Mouse (Mus musculus) olfactory bulb, adult 2 months (tissue): Measurements from ENCODE around the gene Rem2.

Source experiments
- CTCF ChIP-seq: fragments of 200-500 bp; IDR thresholded peaks from 2 replicates; pipeline ENCODE4 v1.5.1; 2012; ENCODE audit warnings: low read depth, mild to moderate bottlenecking, low read length, moderate library complexity; ENCODE audit not compliant: insufficient read depth
- POLR2A ChIP-seq: fragments of 200-500 bp; IDR thresholded peaks from 2 replicates; pipeline ENCODE4 v1.6.1; 2012; ENCODE audit warnings: mild to moderate bottlenecking, low read depth, low read length, moderate library complexity; ENCODE audit not compliant: insufficient read depth

DNA sequence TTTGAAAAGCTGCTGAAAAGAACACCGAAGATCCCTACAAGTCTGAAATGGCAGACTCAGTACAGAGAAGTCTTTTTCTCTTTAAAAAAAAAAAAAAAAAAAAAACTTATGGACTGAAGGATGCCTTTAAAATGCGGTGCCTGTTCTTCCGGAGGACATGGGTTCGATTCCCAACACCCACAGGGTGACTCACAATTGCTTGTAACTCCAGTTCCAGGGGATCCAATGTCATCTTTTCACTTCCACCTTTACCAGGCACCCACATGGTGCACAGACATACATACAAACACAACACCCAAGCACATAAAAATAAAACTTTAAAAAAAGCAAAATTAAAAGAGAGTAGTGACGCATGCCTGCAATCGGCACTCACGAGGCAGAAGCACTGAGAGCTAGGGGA, 48.2 kb upstream of the Rem2 start:
- TF ChIP-seq POLR2A (no peak), CTCF (no peak)
